Mouse (Mus musculus) thymus, adult 2 months (tissue): ENCODE results near the gene Ankrd52. TPM values are rescaled to one million over a fixed set of nuclear protein-coding genes. Genes with fewer than 3 reads are reported as not detected.
A peak's percentile ranks its signal among the peaks of the same experiment; 100 is the strongest.

Experiments used
- DNase-seq: peaks from one replicate; pipeline ENCODE4 v3.0.0; 2021
- H3K27ac ChIP-seq: fragments of 200-500 bp; 2 replicates; pipeline ENCODE4 v1.5.1; 2012; ENCODE audit warnings: low read length, control low read depth; ENCODE audit not compliant: control insufficient read depth, insufficient read depth
- H3K27me3 ChIP-seq: fragments of 200-500 bp; 2 replicates; pipeline ENCODE4 v1.6.1; 2012; ENCODE audit warnings: mild to moderate bottlenecking, low read length, moderate library complexity, mixed read lengths; ENCODE audit not compliant: control insufficient read depth, insufficient read depth
- H3K36me3 ChIP-seq: fragments of 200-500 bp; 2 replicates; pipeline ENCODE4 v1.6.1; 2012; ENCODE audit warnings: mild to moderate bottlenecking, low read length, moderate library complexity; ENCODE audit not compliant: control insufficient read depth, insufficient read depth
- H3K4me1 ChIP-seq: fragments of 200-500 bp; replicated peaks from 2 replicates; pipeline ENCODE4 v1.6.1; 2012; ENCODE audit warnings: low read length; ENCODE audit not compliant: control insufficient read depth, insufficient read depth
- H3K4me3 ChIP-seq: fragments of 200-500 bp; 2 replicates; pipeline ENCODE4 v1.5.1; 2012; ENCODE audit warnings: mild to moderate bottlenecking, low read length, control low read depth, moderate library complexity; ENCODE audit not compliant: control insufficient read depth, insufficient read depth
- CTCF ChIP-seq: fragments of 200-500 bp; IDR thresholded peaks from 2 replicates; pipeline ENCODE4 v1.5.1; 2012; ENCODE audit warnings: mild to moderate bottlenecking, control low read depth, low read length, moderate library complexity, borderline replicate concordance; ENCODE audit not compliant: control insufficient read depth, poor library complexity, insufficient read depth; ENCODE audit errors: extremely low read depth
- POLR2A ChIP-seq: fragments of 200-500 bp; IDR thresholded peaks from 2 replicates; pipeline ENCODE4 v1.6.1; 2012; ENCODE audit warnings: mild to moderate bottlenecking, low read length, control low read depth, moderate library complexity; ENCODE audit not compliant: control insufficient read depth, poor library complexity, insufficient read depth; ENCODE audit errors: extremely low read depth
- WGBS: fragments of 180-500 bp; shearing (Covaris S2); methylation state at CpG from one replicate; pipeline ENCODE4 v1.1.7; 2018; 5-methylcytosine and 5-hydroxymethylcytosine counted together
- polyA plus RNA-seq: library from polyadenylated mRNA; depleted of rRNA; stranded (reverse); fragments of >200 nt; gene quantifications from 2 replicates; pipeline ENCODE4 v1.2.3, GENCODE M21; 2012

Gene Ankrd52
- polyA plus RNA-seq, 1 experiment, result 71.0 TPM

DNA sequence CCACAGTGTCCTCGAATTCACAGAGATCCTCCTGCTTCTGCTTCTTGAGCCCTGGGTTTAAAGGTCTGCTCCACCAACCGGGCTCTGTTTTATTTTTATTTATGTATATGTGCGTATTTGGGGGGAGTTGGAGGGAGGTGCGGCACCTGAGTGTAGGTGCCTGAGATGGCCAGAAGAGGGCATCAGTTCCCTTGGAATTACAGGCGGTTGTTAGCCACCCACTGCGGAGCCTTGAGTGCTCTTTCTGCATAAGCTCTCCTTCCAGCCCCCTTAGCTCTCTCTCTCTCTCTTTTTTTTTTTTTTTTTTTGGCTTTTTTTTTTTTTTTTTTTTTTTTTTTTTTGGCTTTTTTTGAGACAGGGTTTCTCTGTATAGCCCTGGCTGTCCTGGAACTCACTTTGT is 2.5 kb upstream of the Ankrd52 start:
- H3K4me3 ChIP-seq, result no peak overlapping the region
- no peak overlapping the region for H3K27ac ChIP-seq
- no peaks in the 10 kb centered on the region for H3K27me3 ChIP-seq
- peaks cover 17% of the 10 kb centered on the region for H3K4me1 ChIP-seq
- DNase-seq, result no peak
- TF ChIP-seq POLR2A (no peak), CTCF (no peak)
- H3K36me3 ChIP-seq, result no peaks in the 10 kb centered on the region
- 97% methylated on average over 6 of the region's 6 CpGs for WGBS

DNA sequence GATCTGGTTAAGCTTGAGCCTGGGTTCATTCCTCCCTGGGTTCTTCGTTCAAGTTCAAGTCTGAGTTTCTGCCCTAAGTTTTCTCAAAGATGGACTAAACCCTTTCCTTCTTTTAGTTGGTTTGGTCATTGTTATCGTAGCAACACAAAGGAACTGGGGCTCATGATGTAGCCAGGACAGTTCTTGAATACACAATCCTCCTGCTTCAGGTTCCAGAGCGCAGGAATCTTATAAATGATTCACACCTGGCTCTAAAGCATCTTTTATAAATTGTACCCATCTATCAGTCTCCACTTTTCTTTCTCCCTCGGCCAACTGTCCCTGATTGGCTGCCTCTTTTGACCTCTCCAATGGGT is 838 bp upstream of the Ankrd52 start:
- Histone ChIP-seq H3K4me3 (no peak overlapping the region), H3K4me1 (peaks cover 16% of the 10 kb centered on the region), H3K27ac (no peak overlapping the region), H3K36me3 (no peaks in the 10 kb centered on the region), H3K27me3 (no peaks in the 10 kb centered on the region)
- TF ChIP-seq POLR2A, result no peak
- no peak for TF ChIP-seq CTCF
- DNase-seq, result no peak
- WGBS, result 71% methylated on average over 4 of the region's 4 CpGs

GRCm38 (mm10) chr10:128377222-128377939 is 466 bp downstream of the Ankrd52 start:
- TF ChIP-seq CTCF (no peak; the same call in 1 of the 2 replicates), POLR2A (peak; percentile 11; the same call in 1 of the 2 replicates)
- no peak overlapping the region for H3K27ac ChIP-seq
- peaks cover 16% of the 10 kb centered on the region for H3K4me1 ChIP-seq
- H3K4me3 ChIP-seq, result peak overlapping the region; percentile 54
- DNase-seq, result peak; percentile 51
- peaks cover 10% of the 10 kb centered on the region for H3K36me3 ChIP-seq
- under 1% methylated on average over 47 of the region's 47 CpGs for WGBS
- no peaks in the 10 kb centered on the region for H3K27me3 ChIP-seq

- Histone ChIP-seq H3K27me3 (no peaks in the 10 kb centered on the region), H3K27ac (no peak overlapping the region), H3K4me3 (peak overlapping the region; percentile 54), H3K36me3 (peaks cover 17% of the 10 kb centered on the region), H3K4me1 (peaks cover 16% of the 10 kb centered on the region)
- TF ChIP-seq CTCF (no peak), POLR2A (no peak)
- WGBS, result 77% methylated on average over 14 of the region's 14 CpGs
- DNase-seq, result no peak
Measured at GRCm38 (mm10) chr10:128377940-128378448, 1.1 kb downstream of the Ankrd52 start.

DNA sequence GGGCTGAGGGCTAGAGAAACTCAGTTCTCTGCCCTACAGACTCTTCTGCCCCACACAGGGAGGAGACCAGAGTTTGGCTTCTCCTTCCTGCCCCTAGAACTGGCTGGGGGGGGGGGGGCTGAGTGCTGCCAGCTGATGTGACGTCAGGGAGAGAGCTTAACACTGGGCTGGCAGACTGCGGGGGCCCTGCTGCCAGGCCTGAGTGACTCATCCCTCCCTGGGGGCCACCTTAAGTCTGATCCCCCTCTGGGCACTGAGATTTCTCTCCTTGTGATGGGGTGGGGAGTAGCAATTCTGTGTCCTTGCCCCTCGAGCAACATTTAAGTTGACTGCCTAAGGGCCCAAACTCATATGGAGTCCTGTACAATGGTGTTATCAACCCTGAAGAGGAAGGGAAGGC is 1.5 kb downstream of the Ankrd52 start:
- Histone ChIP-seq H3K4me1 (peaks cover 16% of the 10 kb centered on the region), H3K27ac (no peak overlapping the region), H3K27me3 (no peaks in the 10 kb centered on the region), H3K36me3 (peaks cover 21% of the 10 kb centered on the region), H3K4me3 (peak overlapping the region; percentile 54; the same call in 1 of the 2 replicates)
- WGBS, result 99% methylated on average over 3 of the region's 3 CpGs
- TF ChIP-seq POLR2A (no peak), CTCF (no peak)
- DNase-seq, result no peak

DNA sequence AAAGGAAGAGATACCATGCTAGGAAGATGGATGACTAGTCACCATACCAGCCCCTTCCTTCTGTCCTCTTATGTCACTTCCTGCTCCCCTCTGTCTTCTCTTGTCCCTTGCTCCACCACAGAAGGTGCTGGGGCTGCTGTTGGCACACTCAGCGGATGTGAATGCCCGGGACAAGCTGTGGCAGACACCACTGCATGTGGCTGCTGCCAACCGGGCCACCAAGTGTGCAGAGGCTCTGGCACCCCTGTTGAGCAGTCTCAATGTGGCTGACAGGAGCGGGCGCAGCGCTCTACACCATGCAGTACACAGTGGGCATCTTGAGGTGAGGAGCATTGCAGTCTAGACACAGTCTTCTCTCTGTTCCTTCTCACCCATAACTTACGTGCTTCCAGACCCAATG is 2.3 kb downstream of the Ankrd52 start:
- no peak overlapping the region for H3K4me3 ChIP-seq
- peaks cover 16% of the 10 kb centered on the region for H3K4me1 ChIP-seq
- DNase-seq, result no peak
- TF ChIP-seq CTCF (no peak), POLR2A (no peak)
- H3K27ac ChIP-seq, result no peak overlapping the region
- WGBS, result 96% methylated on average over 7 of the region's 7 CpGs
- peaks cover 29% of the 10 kb centered on the region for H3K36me3 ChIP-seq
- H3K27me3 ChIP-seq, result no peaks in the 10 kb centered on the region
